ENCODE assay signal across 8 mouse cellular contexts in the genomic region with DNA sequence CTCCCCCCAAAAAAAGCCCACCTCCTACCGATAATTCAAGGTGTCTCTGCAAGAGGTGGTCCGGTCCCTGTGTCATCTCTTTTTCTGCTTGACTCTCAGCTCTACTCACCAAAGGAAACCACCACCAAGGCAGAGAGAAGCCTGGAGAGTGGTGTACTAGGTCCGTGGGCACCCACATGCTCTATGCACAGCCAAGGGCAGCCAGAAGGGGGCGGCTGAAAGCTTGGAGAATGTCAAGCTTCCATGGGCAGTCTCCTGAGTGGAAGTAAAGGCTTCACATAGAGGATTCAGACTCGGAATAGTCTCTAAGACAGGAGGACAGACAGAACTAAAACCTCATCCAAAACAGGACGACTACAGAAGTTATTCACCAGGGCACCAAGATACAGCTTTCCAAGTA. TPM values are rescaled to one million over a fixed set of nuclear protein-coding genes. Genes with fewer than 3 reads are reported as not detected.
A peak's percentile ranks its signal among the peaks of the same experiment; 100 is the strongest.
DNase-seq lines count a peak whose midpoint lies in the region; ATAC-seq lines count a peak whose summit lies in the region.

No protein-coding gene starts in this region.

- H3K27me3 ChIP-seq in hindbrain, embryonic 13.5 days = no peaks in the 10 kb centered on the region

- no peak overlapping the region for H3K9ac ChIP-seq in hindbrain, embryonic 13.5 days

- H3K36me3 ChIP-seq in hindbrain, embryonic 13.5 days = peaks cover 32% of the 10 kb centered on the region

- WGBS in hindbrain, embryonic 13.5 days = 58% methylated on average over 6 of the region's 6 CpGs

- peak; percentile 55; the same call in 1 of the 2 replicates for ATAC-seq in megakaryocyte-erythroid progenitor cell, adult 5-6 weeks (replicated peaks; ENCODE audit: low FRiP score, low TSS enrichment, poor library complexity, severe bottlenecking)
- no peak for ATAC-seq in hindbrain, embryonic 13.5 days (ENCODE audit: low FRiP score)

- H3K9me3 ChIP-seq in hindbrain, embryonic 13.5 days = no peaks in the 10 kb centered on the region

- intact Hi-C loops in gastrocnemius, postnatal 36 days (cut with DNase I) = loop anchor here (5.0 kb wide), 1 partner anchor 111 kb away; no protein-coding TSS in a partner anchor

- H3K4me3 ChIP-seq in hindbrain, embryonic 13.5 days = no peak overlapping the region

- H3K4me2 ChIP-seq in hindbrain, embryonic 13.5 days = no peak overlapping the region

- H3K27ac ChIP-seq in hindbrain, embryonic 13.5 days = no peak overlapping the region

- peak; percentile 44 for DNase-seq in gastrocnemius, adult 18-20 months (ENCODE audit: low spot score)
- no peak for DNase-seq in gastrocnemius, postnatal 36 days
- peak; percentile 42 for DNase-seq in right cerebral cortex, postnatal 14 days
- no peak for DNase-seq in right cerebral cortex, postnatal 36 days (ENCODE audit: low spot score in 2 of 2)
- peak; percentile 23 for DNase-seq in embryo, embryonic 10.5 days (ENCODE audit: low spot score)
- DNase-seq in urinary bladder, adult 2 months (ENCODE audit: low spot score) = no peak

- peaks cover 14% of the 10 kb centered on the region for H3K4me1 ChIP-seq in hindbrain, embryonic 13.5 days (replicated peaks)

RNA-seq across cellular contexts. Expression of gene Hacd3, which starts 10.2 kb away (rescaled TPM):
- 10 to 100 TPM; 10.2 to 11.5 TPM for total RNA-seq in gastrocnemius, adult 18-20 months (2021)
- total RNA-seq in gastrocnemius, postnatal 36 days (2021) = 10 to 100 TPM in 1 of 2 experiments, 1 to 10 TPM in 1; 9.1 to 10.3 TPM
- 40.4 and 48.9 TPM in 2 replicates for total RNA-seq in megakaryocyte-erythroid progenitor cell, adult 5-6 weeks (2014; fragmentation: Nextera tagmentation)
- 68.1 and 71.5 TPM in 2 replicates for total RNA-seq in megakaryocyte-erythroid progenitor cell, adult 5-6 weeks (2017)
- 202 and 206 TPM in 2 replicates for polyA plus RNA-seq in hindbrain, embryonic 13.5 days (2015; fragmentation: Nextera tagmentation; extraction: Ambion mirVana)
- 59.1 and 61.7 TPM in 2 replicates for polyA plus RNA-seq in urinary bladder, adult 2 months (2012; rRNA removed)

RNA-seq across cellular contexts. Expression of gene Dpp8, which starts 20.9 kb away (rescaled TPM):
- total RNA-seq in gastrocnemius, adult 18-20 months (2021) = 100 to 1,000 TPM in 1 of 2 experiments, 10 to 100 TPM in 1; 94.2 to 106 TPM
- total RNA-seq in gastrocnemius, postnatal 36 days (2021) = 100 to 1,000 TPM in 1 of 2 experiments, 10 to 100 TPM in 1; 98.7 to 117 TPM
- 76.5 and 88.9 TPM in 2 replicates for total RNA-seq in megakaryocyte-erythroid progenitor cell, adult 5-6 weeks (2014; fragmentation: Nextera tagmentation)
- total RNA-seq in megakaryocyte-erythroid progenitor cell, adult 5-6 weeks (2017) = 77.5 and 95.5 TPM in 2 replicates
- 36.8 and 39.3 TPM in 2 replicates for polyA plus RNA-seq in hindbrain, embryonic 13.5 days (2015; fragmentation: Nextera tagmentation; extraction: Ambion mirVana)
- 53.7 and 64.4 TPM in 2 replicates for polyA plus RNA-seq in urinary bladder, adult 2 months (2012; rRNA removed)

RNA-seq across cellular contexts. Expression of gene Ints14, which starts 50.6 kb away (rescaled TPM):
- total RNA-seq in gastrocnemius, adult 18-20 months (2021) = 10 to 100 TPM; 14.3 to 14.6 TPM
- 10 to 100 TPM; 16.0 to 16.3 TPM for total RNA-seq in gastrocnemius, postnatal 36 days (2021)
- 31.8 and 39.6 TPM in 2 replicates for total RNA-seq in megakaryocyte-erythroid progenitor cell, adult 5-6 weeks (2014; fragmentation: Nextera tagmentation)
- 31.6 and 43.1 TPM in 2 replicates for total RNA-seq in megakaryocyte-erythroid progenitor cell, adult 5-6 weeks (2017)
- polyA plus RNA-seq in hindbrain, embryonic 13.5 days (2015; fragmentation: Nextera tagmentation; extraction: Ambion mirVana) = 40.6 and 43.9 TPM in 2 replicates
- polyA plus RNA-seq in urinary bladder, adult 2 months (2012; rRNA removed) = 24.3 and 25.1 TPM in 2 replicates

RNA-seq across cellular contexts. Expression of gene Slc24a1, which starts 59.9 kb away (rescaled TPM):
- total RNA-seq in gastrocnemius, adult 18-20 months (2021) = under 1 TPM in 1 of 2 experiments, not detected in 1; 0.05 TPM
- total RNA-seq in gastrocnemius, postnatal 36 days (2021) = under 1 TPM in 1 of 2 experiments, not detected in 1; 0.05 TPM
- total RNA-seq in megakaryocyte-erythroid progenitor cell, adult 5-6 weeks (2014; fragmentation: Nextera tagmentation) = not detected in 2 replicates
- total RNA-seq in megakaryocyte-erythroid progenitor cell, adult 5-6 weeks (2017) = not detected in 2 replicates
- polyA plus RNA-seq in hindbrain, embryonic 13.5 days (2015; fragmentation: Nextera tagmentation; extraction: Ambion mirVana) = 0.05 and 0.10 TPM in 2 replicates
- polyA plus RNA-seq in urinary bladder, adult 2 months (2012; rRNA removed) = 0.04 TPM in 1 of 2 replicates, not detected in the other

Comparison
In these comparisons a context has a peak if more than half of its experiments do, and no peak if none do; other contexts are left out.
1. DNase-seq: peak in gastrocnemius, adult 18-20 months (single experiment), right cerebral cortex, postnatal 14 days (single experiment) and embryo, embryonic 10.5 days (single experiment); none in gastrocnemius, postnatal 36 days (0 of 2), right cerebral cortex, postnatal 36 days (0 of 2) and urinary bladder, adult 2 months (single experiment).